Mouse (Mus musculus) naive thymus-derived CD4-positive, alpha-beta T cell, adult 2 months (primary cell): ENCODE measurements around the gene Nfia.

Experiments
- DNase-seq: peaks from one replicate; pipeline ENCODE4 v3.0.0-alpha.2; 2011; ENCODE audit warnings: low read depth

Gene Nfia

GRCm38 (mm10) chr4:98004108-98004625 lies 231.6 kb downstream of the Nfia start:
- DNase-seq: no peak

GRCm38 (mm10) chr4:98004986-98005385 lies 232.5 kb downstream of the Nfia start:
- no peak for DNase-seq

- no peak for DNase-seq
Observed at GRCm38 (mm10) chr4:98008814-98009368, 236.4 kb downstream of the Nfia start.

- DNase-seq: no peak
Observed at GRCm38 (mm10) chr4:98009966-98010365, 237.4 kb downstream of the Nfia start.

- no peak for DNase-seq
Observed at GRCm38 (mm10) chr4:98019811-98020210, 247.3 kb downstream of the Nfia start.

- peak; percentile 50 for DNase-seq
Observed at GRCm38 (mm10) chr4:98020836-98021235, 248.3 kb downstream of the Nfia start.

- no peak for DNase-seq
Observed at GRCm38 (mm10) chr4:98023245-98023792, 250.8 kb downstream of the Nfia start.

GRCm38 (mm10) chr4:98027412-98027811 lies 254.9 kb downstream of the Nfia start:
- DNase-seq: no peak

GRCm38 (mm10) chr4:98031871-98032270 lies 259.3 kb downstream of the Nfia start:
- DNase-seq: no peak

- DNase-seq: no peak
Observed at GRCm38 (mm10) chr4:98032332-98032731, 259.8 kb downstream of the Nfia start.

GRCm38 (mm10) chr4:98039095-98039494 lies 266.6 kb downstream of the Nfia start:
- DNase-seq: no peak

GRCm38 (mm10) chr4:98040179-98040578 lies 267.6 kb downstream of the Nfia start:
- peak; percentile 84 for DNase-seq

- no peak for DNase-seq
Observed at GRCm38 (mm10) chr4:98044611-98045010, 272.1 kb downstream of the Nfia start.

GRCm38 (mm10) chr4:98047369-98047768 lies 274.8 kb downstream of the Nfia start:
- DNase-seq: no peak

- no peak for DNase-seq
Observed at GRCm38 (mm10) chr4:98049584-98049983, 277.1 kb downstream of the Nfia start.

GRCm38 (mm10) chr4:98050003-98050620 lies 277.6 kb downstream of the Nfia start:
- no peak for DNase-seq

- DNase-seq: no peak
Observed at GRCm38 (mm10) chr4:98050781-98051180, 278.2 kb downstream of the Nfia start.

- DNase-seq: no peak
Observed at GRCm38 (mm10) chr4:98051326-98051725, 278.8 kb downstream of the Nfia start.

- DNase-seq: no peak
Observed at GRCm38 (mm10) chr4:98055036-98055435, 282.5 kb downstream of the Nfia start.

- DNase-seq: no peak
Observed at GRCm38 (mm10) chr4:98056396-98057020, 284.0 kb downstream of the Nfia start.

GRCm38 (mm10) chr4:98057246-98057645 lies 284.7 kb downstream of the Nfia start:
- DNase-seq: no peak

GRCm38 (mm10) chr4:98057721-98058120 lies 285.2 kb downstream of the Nfia start:
- DNase-seq: no peak

- DNase-seq: no peak
Observed at GRCm38 (mm10) chr4:98058182-98058581, 285.6 kb downstream of the Nfia start.
